Mouse (Mus musculus): ENCODE results near the gene D5Ertd579e. TPM values are rescaled to one million over a fixed set of nuclear protein-coding genes. Genes with fewer than 3 reads are reported as not detected.

The D5Ertd579e gene
- polyA plus RNA-seq, 1 experiment, result 23.1 TPM

DNA sequence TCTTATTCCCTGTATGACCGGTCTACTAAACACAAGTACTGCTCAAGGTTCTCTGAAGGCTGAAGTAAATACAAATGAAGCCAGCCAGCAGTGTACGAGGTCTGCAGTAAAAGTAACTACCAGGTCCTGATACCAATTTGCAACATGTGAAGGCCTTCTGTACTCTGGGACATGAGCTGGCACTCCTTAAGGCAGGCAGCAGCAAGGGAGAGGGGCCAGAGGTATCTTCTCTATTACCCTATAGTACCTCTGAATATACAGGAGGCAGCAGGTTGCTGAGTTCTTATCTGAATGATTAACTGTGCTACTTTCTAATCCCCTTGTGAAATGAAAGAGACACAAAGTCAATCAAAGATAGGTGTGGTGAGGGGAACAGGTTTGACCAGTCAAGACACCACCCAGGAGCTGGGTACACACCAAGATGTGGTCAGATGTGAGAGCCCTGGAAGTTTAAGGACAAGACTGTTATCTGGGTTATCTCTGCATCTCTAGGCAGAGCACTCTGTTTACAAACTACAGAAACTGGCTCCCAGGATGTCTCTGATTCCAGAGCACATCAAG, 86.8 kb downstream of the D5Ertd579e start:
- TF ChIP-seq CTCF (IDR thresholded peaks at IDR 0.05; ENCODE audit: control insufficient read depth, insufficient read depth, insufficient replicate concordance, low read depth, low read length) (no peak), POLR2A (IDR thresholded peaks at IDR 0.05; ENCODE audit: control insufficient read depth, low read depth, low read length) (no peak)
- peaks cover 1% of the 10 kb centered on the region; the same call in 1 of the 2 replicates for H3K36me3 ChIP-seq (ENCODE audit: control insufficient read depth, insufficient read depth, low read length)
- no peak overlapping the region for H3K27ac ChIP-seq (ENCODE audit: control insufficient read depth, insufficient read depth, low read depth, low read length)
- H3K4me3 ChIP-seq (ENCODE audit: control insufficient read depth, low read depth, low read length), result no peak overlapping the region
- H3K4me1 ChIP-seq (ENCODE audit: control insufficient read depth, insufficient read depth, low read length), result no peaks in the 10 kb centered on the region
- H3K27me3 ChIP-seq (ENCODE audit: control insufficient read depth, insufficient read depth, low read length), result no peaks in the 10 kb centered on the region

DNA sequence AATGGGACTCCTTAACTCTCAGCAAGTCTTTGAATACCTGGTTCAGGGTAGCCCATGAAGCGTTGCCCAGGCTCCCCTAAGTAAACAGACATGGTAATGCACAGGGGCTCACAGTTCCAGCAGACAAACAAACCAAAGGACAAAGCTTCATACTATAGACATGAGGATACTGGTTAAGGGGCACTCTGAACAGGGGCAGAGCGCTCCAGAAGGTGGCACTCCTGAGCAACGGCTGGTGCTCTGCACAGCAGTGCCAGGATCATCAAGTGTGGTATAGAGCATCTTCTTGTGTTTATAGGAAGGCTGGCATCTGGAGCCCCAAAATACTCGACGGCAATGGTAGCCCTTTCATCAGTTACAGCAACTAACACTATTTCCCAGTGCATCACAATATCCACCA, 92.8 kb downstream of the D5Ertd579e start:
- no peaks in the 10 kb centered on the region for H3K4me1 ChIP-seq (ENCODE audit: control insufficient read depth, insufficient read depth, low read length)
- H3K36me3 ChIP-seq (ENCODE audit: control insufficient read depth, insufficient read depth, low read length), result no peaks in the 10 kb centered on the region; the same call in 1 of the 2 replicates
- H3K27me3 ChIP-seq (ENCODE audit: control insufficient read depth, insufficient read depth, low read length), result no peaks in the 10 kb centered on the region
- no peak overlapping the region for H3K4me3 ChIP-seq (ENCODE audit: control insufficient read depth, low read depth, low read length)
- no peak overlapping the region for H3K27ac ChIP-seq (ENCODE audit: control insufficient read depth, insufficient read depth, low read depth, low read length)
- TF ChIP-seq CTCF (IDR thresholded peaks at IDR 0.05; ENCODE audit: control insufficient read depth, insufficient read depth, insufficient replicate concordance, low read depth, low read length), result peak; percentile 40; the same call in 1 of the 2 replicates
- TF ChIP-seq POLR2A (IDR thresholded peaks at IDR 0.05; ENCODE audit: control insufficient read depth, low read depth, low read length), result no peak

DNA sequence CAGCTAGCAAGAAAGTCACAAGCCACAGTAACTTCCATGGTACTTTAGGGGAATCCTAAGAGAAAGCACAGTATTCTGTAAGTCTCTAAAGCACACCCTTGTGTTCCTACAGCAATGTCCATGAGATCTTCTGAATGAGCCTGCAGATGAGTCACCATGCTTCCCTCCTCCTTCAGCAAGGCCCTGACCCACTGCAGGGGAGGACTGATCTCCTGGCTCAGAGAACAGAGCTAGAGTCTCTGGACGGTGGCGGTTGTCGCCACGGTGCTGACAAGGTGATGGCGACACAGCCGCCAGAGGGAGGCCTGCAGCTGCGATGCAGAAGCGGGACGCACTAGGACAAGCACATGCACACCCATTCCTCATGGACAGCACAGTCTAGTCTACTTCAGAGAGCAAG, 93.8 kb downstream of the D5Ertd579e start:
- TF ChIP-seq POLR2A (IDR thresholded peaks at IDR 0.05; ENCODE audit: control insufficient read depth, low read depth, low read length), result no peak
- Histone ChIP-seq H3K36me3 (ENCODE audit: control insufficient read depth, insufficient read depth, low read length) (no peaks in the 10 kb centered on the region; the same call in 1 of the 2 replicates), H3K4me3 (ENCODE audit: control insufficient read depth, low read depth, low read length) (no peak overlapping the region), H3K27ac (ENCODE audit: control insufficient read depth, insufficient read depth, low read depth, low read length) (no peak overlapping the region), H3K27me3 (ENCODE audit: control insufficient read depth, insufficient read depth, low read length) (no peaks in the 10 kb centered on the region), H3K4me1 (ENCODE audit: control insufficient read depth, insufficient read depth, low read length) (no peaks in the 10 kb centered on the region)

DNA sequence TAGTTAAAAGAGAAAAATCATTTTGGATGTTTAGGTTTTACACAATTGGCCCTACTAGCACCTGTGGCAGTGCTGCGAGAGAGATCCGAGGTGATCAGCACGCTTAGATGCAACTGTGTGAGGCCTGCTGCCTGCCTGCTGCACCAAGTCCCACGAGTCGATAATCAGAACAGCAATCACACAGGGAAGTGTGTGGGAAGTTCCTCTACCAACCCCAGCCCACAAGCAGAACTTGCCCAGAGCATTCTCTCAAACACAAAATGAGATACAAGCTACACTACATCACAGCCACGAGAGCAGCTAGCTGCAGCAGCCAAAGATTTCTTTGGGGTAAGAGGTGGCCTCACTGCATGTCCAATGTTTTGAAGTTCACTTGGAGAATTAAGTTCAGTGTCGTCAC, 94.3 kb downstream of the D5Ertd579e start:
- H3K4me1 ChIP-seq (ENCODE audit: control insufficient read depth, insufficient read depth, low read length), result no peaks in the 10 kb centered on the region
- H3K27ac ChIP-seq (ENCODE audit: control insufficient read depth, insufficient read depth, low read depth, low read length), result no peak overlapping the region
- H3K27me3 ChIP-seq (ENCODE audit: control insufficient read depth, insufficient read depth, low read length), result no peaks in the 10 kb centered on the region
- no peaks in the 10 kb centered on the region; the same call in 1 of the 2 replicates for H3K36me3 ChIP-seq (ENCODE audit: control insufficient read depth, insufficient read depth, low read length)
- H3K4me3 ChIP-seq (ENCODE audit: control insufficient read depth, low read depth, low read length), result no peak overlapping the region
- TF ChIP-seq CTCF (IDR thresholded peaks at IDR 0.05; ENCODE audit: control insufficient read depth, insufficient read depth, insufficient replicate concordance, low read depth, low read length) (no peak), POLR2A (IDR thresholded peaks at IDR 0.05; ENCODE audit: control insufficient read depth, low read depth, low read length) (no peak)

DNA sequence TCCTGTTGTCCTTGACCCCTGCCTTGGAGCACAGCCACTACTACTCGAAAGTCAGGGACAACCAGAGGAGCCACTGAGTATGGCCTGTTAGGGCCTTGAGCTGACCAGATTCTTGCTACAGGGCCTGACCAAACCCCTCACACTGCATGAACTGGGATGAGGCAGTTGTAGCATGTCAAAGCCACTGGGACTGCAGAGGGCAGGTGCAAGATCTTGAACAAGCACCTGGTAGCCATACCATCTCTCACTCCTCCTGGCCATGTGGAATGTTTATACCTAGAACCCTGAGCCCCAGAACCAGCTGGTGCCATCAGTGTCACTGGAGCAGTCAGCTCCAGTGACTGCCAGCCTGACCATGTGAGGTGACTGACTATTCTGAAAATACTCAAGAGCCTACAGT, 96.9 kb downstream of the D5Ertd579e start:
- no peaks in the 10 kb centered on the region; the same call in 1 of the 2 replicates for H3K36me3 ChIP-seq (ENCODE audit: control insufficient read depth, insufficient read depth, low read length)
- no peaks in the 10 kb centered on the region for H3K4me1 ChIP-seq (ENCODE audit: control insufficient read depth, insufficient read depth, low read length)
- no peak overlapping the region for H3K27ac ChIP-seq (ENCODE audit: control insufficient read depth, insufficient read depth, low read depth, low read length)
- H3K4me3 ChIP-seq (ENCODE audit: control insufficient read depth, low read depth, low read length), result no peak overlapping the region
- TF ChIP-seq POLR2A (IDR thresholded peaks at IDR 0.05; ENCODE audit: control insufficient read depth, low read depth, low read length), result no peak
- no peak for TF ChIP-seq CTCF (IDR thresholded peaks at IDR 0.05; ENCODE audit: control insufficient read depth, insufficient read depth, insufficient replicate concordance, low read depth, low read length)
- no peaks in the 10 kb centered on the region for H3K27me3 ChIP-seq (ENCODE audit: control insufficient read depth, insufficient read depth, low read length)

DNA sequence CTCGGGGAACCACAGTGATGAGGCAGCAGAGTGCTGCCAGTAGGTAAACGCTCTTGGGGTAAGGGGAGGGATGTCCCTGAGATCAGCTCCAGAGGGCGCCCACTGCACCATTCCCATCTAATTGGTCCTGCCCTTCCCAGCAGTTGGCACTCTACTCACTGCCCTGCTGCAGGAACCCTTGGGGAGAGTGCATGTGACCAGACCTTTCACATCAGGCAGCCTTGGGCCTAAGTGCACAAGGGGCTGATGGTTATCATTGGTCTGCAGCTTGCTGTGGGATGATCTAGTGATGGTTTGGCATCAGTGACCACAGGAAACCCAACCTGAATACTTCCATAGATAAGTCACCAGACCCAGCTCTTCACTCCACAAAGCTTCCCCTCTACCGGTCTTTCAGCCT, 98.2 kb downstream of the D5Ertd579e start:
- Histone ChIP-seq H3K27ac (ENCODE audit: control insufficient read depth, insufficient read depth, low read depth, low read length) (no peak overlapping the region), H3K4me3 (ENCODE audit: control insufficient read depth, low read depth, low read length) (no peak overlapping the region), H3K4me1 (ENCODE audit: control insufficient read depth, insufficient read depth, low read length) (no peaks in the 10 kb centered on the region), H3K27me3 (ENCODE audit: control insufficient read depth, insufficient read depth, low read length) (no peaks in the 10 kb centered on the region), H3K36me3 (ENCODE audit: control insufficient read depth, insufficient read depth, low read length) (no peaks in the 10 kb centered on the region; the same call in 1 of the 2 replicates)
- TF ChIP-seq POLR2A (IDR thresholded peaks at IDR 0.05; ENCODE audit: control insufficient read depth, low read depth, low read length) (no peak), CTCF (IDR thresholded peaks at IDR 0.05; ENCODE audit: control insufficient read depth, insufficient read depth, insufficient replicate concordance, low read depth, low read length) (no peak)

DNA sequence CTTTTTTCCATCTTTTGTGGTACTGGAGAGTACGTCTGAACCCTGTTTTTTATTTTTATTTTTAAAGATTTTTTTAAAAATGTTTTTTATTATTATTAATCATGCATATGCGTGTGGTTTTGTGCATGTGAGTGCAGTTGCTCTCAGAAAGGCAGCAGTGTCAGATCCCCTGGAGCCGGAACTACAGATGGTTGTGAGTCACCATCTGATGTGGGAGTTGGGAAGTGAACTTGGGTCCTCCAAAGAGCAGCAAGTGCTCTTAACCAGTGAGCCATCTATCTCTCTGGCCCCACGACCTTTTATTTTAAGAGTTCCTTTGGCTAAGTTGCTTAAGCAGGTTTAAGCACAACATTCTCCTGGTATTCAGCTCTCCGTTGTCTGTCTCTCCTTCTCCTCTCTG, 99.6 kb downstream of the D5Ertd579e start:
- TF ChIP-seq CTCF (IDR thresholded peaks at IDR 0.05; ENCODE audit: control insufficient read depth, insufficient read depth, insufficient replicate concordance, low read depth, low read length) (no peak), POLR2A (IDR thresholded peaks at IDR 0.05; ENCODE audit: control insufficient read depth, low read depth, low read length) (no peak)
- no peaks in the 10 kb centered on the region; the same call in 1 of the 2 replicates for H3K36me3 ChIP-seq (ENCODE audit: control insufficient read depth, insufficient read depth, low read length)
- H3K27me3 ChIP-seq (ENCODE audit: control insufficient read depth, insufficient read depth, low read length), result no peaks in the 10 kb centered on the region

DNA sequence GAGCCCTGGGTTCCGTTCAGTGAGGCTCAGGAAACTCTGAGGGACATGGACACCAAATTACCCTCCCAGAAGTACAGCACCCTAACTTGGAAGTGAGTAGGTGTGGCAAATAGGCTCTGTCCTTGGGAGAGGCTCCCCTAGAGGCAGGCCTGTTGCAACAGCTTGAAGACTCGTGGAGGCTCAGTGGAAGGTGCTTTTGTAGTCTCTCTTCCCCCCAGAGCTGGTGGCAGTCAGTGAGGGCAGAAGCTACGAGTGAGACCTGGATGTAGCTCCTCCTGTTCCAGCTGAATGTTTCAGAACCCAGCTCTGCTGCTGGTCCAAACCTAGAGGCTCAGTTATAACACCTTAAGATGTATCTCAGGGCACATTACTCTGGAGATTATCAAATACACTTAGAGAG, 100.7 kb downstream of the D5Ertd579e start:
- no peak overlapping the region for H3K27ac ChIP-seq (ENCODE audit: control insufficient read depth, insufficient read depth, low read depth, low read length)
- H3K36me3 ChIP-seq (ENCODE audit: control insufficient read depth, insufficient read depth, low read length), result no peaks in the 10 kb centered on the region
- TF ChIP-seq POLR2A (IDR thresholded peaks at IDR 0.05; ENCODE audit: control insufficient read depth, low read depth, low read length), result no peak
- no peak for TF ChIP-seq CTCF (IDR thresholded peaks at IDR 0.05; ENCODE audit: control insufficient read depth, insufficient read depth, insufficient replicate concordance, low read depth, low read length)

More for the DNA sequence above, 99.6 kb downstream of the D5Ertd579e start:
- Histone ChIP-seq H3K4me3 (ENCODE audit: control insufficient read depth, low read depth, low read length) (no peak overlapping the region), H3K4me1 (ENCODE audit: control insufficient read depth, insufficient read depth, low read length) (no peaks in the 10 kb centered on the region), H3K27ac (ENCODE audit: control insufficient read depth, insufficient read depth, low read depth, low read length) (no peak overlapping the region)

More for the DNA sequence above, 100.7 kb downstream of the D5Ertd579e start:
- H3K4me1 ChIP-seq (ENCODE audit: control insufficient read depth, insufficient read depth, low read length), result no peaks in the 10 kb centered on the region
- no peaks in the 10 kb centered on the region for H3K27me3 ChIP-seq (ENCODE audit: control insufficient read depth, insufficient read depth, low read length)
- H3K4me3 ChIP-seq (ENCODE audit: control insufficient read depth, low read depth, low read length), result no peak overlapping the region

Data from testis, adult 2 months (tissue).